Mouse (Mus musculus) olfactory bulb, adult 2 months (tissue): ENCODE data around the gene Meltf.

ENCODE experiments used
- CTCF ChIP-seq: fragments of 200-500 bp; IDR thresholded peaks from 2 replicates; pipeline ENCODE4 v1.5.1; 2012; ENCODE audit warnings: low read depth, mild to moderate bottlenecking, low read length, moderate library complexity; ENCODE audit not compliant: insufficient read depth
- POLR2A ChIP-seq: fragments of 200-500 bp; IDR thresholded peaks from 2 replicates; pipeline ENCODE4 v1.6.1; 2012; ENCODE audit warnings: mild to moderate bottlenecking, low read depth, low read length, moderate library complexity; ENCODE audit not compliant: insufficient read depth

DNA sequence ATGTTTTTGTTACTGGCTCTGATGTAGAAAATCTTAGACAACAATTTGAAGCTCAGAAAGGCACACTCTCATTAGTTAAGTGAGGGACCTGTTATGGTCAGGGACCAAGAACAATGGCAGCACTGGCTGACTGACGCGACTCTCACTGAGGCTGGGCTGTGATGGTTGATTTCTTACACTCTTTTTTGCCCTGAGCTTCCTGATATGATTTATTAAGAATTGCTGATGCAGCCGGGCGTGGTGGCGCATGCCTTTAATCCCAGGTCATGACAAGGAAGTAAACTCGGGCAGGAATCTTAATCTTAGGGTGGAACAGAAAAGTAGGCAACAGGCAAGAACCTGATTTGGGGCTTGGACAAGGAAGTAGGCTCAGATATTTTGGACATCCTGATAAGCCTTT lies 47.5 kb downstream of the Meltf start:
- TF ChIP-seq POLR2A (no peak), CTCF (no peak)
